Mouse (Mus musculus): ENCODE results near the gene Mturn. TPM values are rescaled to one million over a fixed set of nuclear protein-coding genes. Genes with fewer than 3 reads are reported as not detected.
A peak's percentile ranks its signal among the peaks of the same experiment; 100 is the strongest.

Mturn gene
- polyA plus RNA-seq, 1 experiment from 2014 or later, result 3.7 TPM

DNA sequence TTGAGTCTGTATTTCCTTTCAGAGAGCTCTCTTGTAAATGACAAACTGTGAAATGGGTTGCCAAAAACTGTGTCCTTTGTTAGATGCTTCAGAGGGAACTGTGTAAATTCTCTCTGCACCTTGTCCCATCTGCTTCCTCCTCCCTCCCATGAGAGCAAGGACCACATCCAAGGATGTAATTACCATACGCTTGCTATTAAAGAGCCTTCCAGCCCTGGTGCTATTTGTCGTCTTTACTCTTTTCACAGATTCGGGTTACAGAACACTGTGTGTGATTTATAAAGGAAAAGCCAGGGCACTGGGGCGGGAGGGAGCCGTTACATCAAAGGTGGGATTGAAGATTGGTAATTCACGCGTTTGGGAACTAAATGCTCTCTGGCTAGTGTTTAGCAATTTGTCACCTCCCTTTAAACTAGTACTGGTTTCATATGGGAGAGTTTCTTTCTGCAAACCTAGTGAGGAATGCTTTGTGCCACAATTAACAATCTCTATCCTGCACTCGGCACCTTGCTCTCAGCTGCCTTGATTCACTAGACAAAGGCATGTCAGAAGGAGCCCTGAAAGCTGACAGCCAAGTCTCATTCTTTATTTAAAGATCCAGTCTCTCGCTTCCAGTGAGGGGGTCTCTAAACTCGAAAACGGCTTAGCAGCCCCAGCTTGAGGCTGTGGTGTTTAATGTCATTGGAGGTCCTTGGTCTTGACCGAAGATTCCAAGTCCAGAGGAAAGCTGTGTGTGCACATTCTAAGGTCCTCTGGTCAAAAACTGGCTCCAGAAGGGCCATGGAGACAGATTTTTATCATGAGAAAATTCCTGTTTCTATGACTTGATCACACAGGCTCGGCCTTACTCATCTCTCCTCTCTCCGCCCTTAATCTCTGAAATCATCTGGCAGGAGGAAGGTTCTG is 22.5 kb downstream of the Mturn start:
- WGBS (ENCODE audit: insufficient replicate concordance), result 23% methylated on average over 14 of the region's 14 CpGs
- no peak for ATAC-seq (replicated peaks; ENCODE audit: insufficient number of reproducible peaks, low FRiP score, low TSS enrichment)
- Histone ChIP-seq H3K9me3 (replicated peaks; ENCODE audit: control insufficient read depth, low read length) (no peaks in the 10 kb centered on the region), H3K36me3 (ENCODE audit: control insufficient read depth, insufficient read depth, low read length) (no peaks in the 10 kb centered on the region), H3K4me3 (ENCODE audit: low read depth, low read length) (no peak overlapping the region), H3K27ac (ENCODE audit: low read depth, low read length) (no peak overlapping the region), H3K4me2 (no peak overlapping the region), H3K27me3 (ENCODE audit: control insufficient read depth, insufficient read depth, low read length) (peaks cover 24% of the 10 kb centered on the region), H3K9ac (ENCODE audit: low read depth, low read length) (no peak overlapping the region), H3K4me1 (ENCODE audit: control insufficient read depth, insufficient read depth, low read length) (peaks cover 6% of the 10 kb centered on the region; the same call in 1 of the 2 replicates)

GRCm38 (mm10) chr6:54704539-54704845 is 23.1 kb downstream of the Mturn start:
- Histone ChIP-seq H3K27me3 (ENCODE audit: control insufficient read depth, insufficient read depth, low read length) (peaks cover 24% of the 10 kb centered on the region), H3K4me3 (ENCODE audit: low read depth, low read length) (no peak overlapping the region), H3K9me3 (replicated peaks; ENCODE audit: control insufficient read depth, low read length) (no peaks in the 10 kb centered on the region), H3K4me2 (no peak overlapping the region), H3K9ac (ENCODE audit: low read depth, low read length) (no peak overlapping the region), H3K4me1 (ENCODE audit: control insufficient read depth, insufficient read depth, low read length) (peaks cover 6% of the 10 kb centered on the region; the same call in 1 of the 2 replicates), H3K36me3 (ENCODE audit: control insufficient read depth, insufficient read depth, low read length) (no peaks in the 10 kb centered on the region), H3K27ac (ENCODE audit: low read depth, low read length) (no peak overlapping the region)
- 35% methylated on average over 6 of the region's 6 CpGs for WGBS (ENCODE audit: insufficient replicate concordance)
- no peak for ATAC-seq (replicated peaks; ENCODE audit: insufficient number of reproducible peaks, low FRiP score, low TSS enrichment)

DNA sequence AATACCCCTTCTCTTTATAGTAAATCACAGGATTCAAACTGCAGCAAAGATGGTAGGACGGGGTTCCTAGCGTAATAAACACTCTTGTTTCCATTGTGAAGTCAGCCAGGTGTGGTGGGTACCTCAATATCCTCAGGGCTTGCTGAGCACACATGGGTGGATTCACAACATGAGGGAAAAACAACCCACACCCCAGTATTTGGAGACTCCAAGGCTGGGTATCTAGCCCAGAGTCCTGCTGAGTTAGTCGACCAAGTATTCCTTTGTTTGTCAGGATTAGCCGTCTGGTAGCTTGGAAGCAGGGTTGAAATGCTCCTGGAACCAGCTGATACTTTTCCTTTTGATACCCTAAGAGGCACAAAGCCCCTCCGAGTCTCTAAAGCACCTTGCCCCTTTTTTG is 23.4 kb downstream of the Mturn start:
- Histone ChIP-seq H3K4me1 (ENCODE audit: control insufficient read depth, insufficient read depth, low read length) (peaks cover 6% of the 10 kb centered on the region; the same call in 1 of the 2 replicates), H3K36me3 (ENCODE audit: control insufficient read depth, insufficient read depth, low read length) (no peaks in the 10 kb centered on the region), H3K4me2 (no peak overlapping the region), H3K27me3 (ENCODE audit: control insufficient read depth, insufficient read depth, low read length) (peaks cover 24% of the 10 kb centered on the region), H3K27ac (ENCODE audit: low read depth, low read length) (no peak overlapping the region), H3K9ac (ENCODE audit: low read depth, low read length) (no peak overlapping the region), H3K9me3 (replicated peaks; ENCODE audit: control insufficient read depth, low read length) (no peaks in the 10 kb centered on the region), H3K4me3 (ENCODE audit: low read depth, low read length) (no peak overlapping the region)
- no peak for ATAC-seq (replicated peaks; ENCODE audit: insufficient number of reproducible peaks, low FRiP score, low TSS enrichment)
- WGBS (ENCODE audit: insufficient replicate concordance), result 31% methylated on average over 5 of the region's 5 CpGs

- ATAC-seq (replicated peaks; ENCODE audit: insufficient number of reproducible peaks, low FRiP score, low TSS enrichment), result peak; percentile 55
- H3K4me2 ChIP-seq, result peak overlapping the region; percentile 65
Observed at GRCm38 (mm10) chr6:54705387-54705909, 24.0 kb downstream of the Mturn start.

GRCm38 (mm10) chr6:54706099-54706498 is 24.7 kb downstream of the Mturn start:
- ATAC-seq (replicated peaks; ENCODE audit: insufficient number of reproducible peaks, low FRiP score, low TSS enrichment), result no peak
- Histone ChIP-seq H3K9me3 (replicated peaks; ENCODE audit: control insufficient read depth, low read length) (no peaks in the 10 kb centered on the region), H3K4me1 (ENCODE audit: control insufficient read depth, insufficient read depth, low read length) (peaks cover 6% of the 10 kb centered on the region; the same call in 1 of the 2 replicates), H3K27me3 (ENCODE audit: control insufficient read depth, insufficient read depth, low read length) (peaks cover 23% of the 10 kb centered on the region), H3K4me2 (no peak overlapping the region), H3K9ac (ENCODE audit: low read depth, low read length) (no peak overlapping the region), H3K27ac (ENCODE audit: low read depth, low read length) (no peak overlapping the region), H3K36me3 (ENCODE audit: control insufficient read depth, insufficient read depth, low read length) (no peaks in the 10 kb centered on the region), H3K4me3 (ENCODE audit: low read depth, low read length) (no peak overlapping the region)
- WGBS (ENCODE audit: insufficient replicate concordance), result 64% methylated on average over 2 of the region's 2 CpGs

More at GRCm38 (mm10) chr6:54705387-54705909, 24.0 kb downstream of the Mturn start:
- H3K9me3 ChIP-seq (replicated peaks; ENCODE audit: control insufficient read depth, low read length), result no peaks in the 10 kb centered on the region
- H3K4me3 ChIP-seq (ENCODE audit: low read depth, low read length), result 0 out of 2 replicates have a peak overlapping the region, but pooled peaks have one; percentile 25
- no peak overlapping the region for H3K27ac ChIP-seq (ENCODE audit: low read depth, low read length)
- peaks cover 6% of the 10 kb centered on the region; the same call in 1 of the 2 replicates for H3K4me1 ChIP-seq (ENCODE audit: control insufficient read depth, insufficient read depth, low read length)
- H3K36me3 ChIP-seq (ENCODE audit: control insufficient read depth, insufficient read depth, low read length), result no peaks in the 10 kb centered on the region
- no peak overlapping the region for H3K9ac ChIP-seq (ENCODE audit: low read depth, low read length)
- 15% methylated on average over 11 of the region's 11 CpGs for WGBS (ENCODE audit: insufficient replicate concordance)
- peaks cover 24% of the 10 kb centered on the region for H3K27me3 ChIP-seq (ENCODE audit: control insufficient read depth, insufficient read depth, low read length)

GRCm38 (mm10) chr6:54706611-54707172 is 25.3 kb downstream of the Mturn start:
- 61% methylated on average over 3 of the region's 3 CpGs for WGBS (ENCODE audit: insufficient replicate concordance)
- Histone ChIP-seq H3K36me3 (ENCODE audit: control insufficient read depth, insufficient read depth, low read length) (no peaks in the 10 kb centered on the region), H3K9me3 (replicated peaks; ENCODE audit: control insufficient read depth, low read length) (no peaks in the 10 kb centered on the region), H3K27me3 (ENCODE audit: control insufficient read depth, insufficient read depth, low read length) (peaks cover 22% of the 10 kb centered on the region), H3K4me2 (no peak overlapping the region), H3K9ac (ENCODE audit: low read depth, low read length) (no peak overlapping the region), H3K27ac (ENCODE audit: low read depth, low read length) (no peak overlapping the region), H3K4me3 (ENCODE audit: low read depth, low read length) (no peak overlapping the region), H3K4me1 (ENCODE audit: control insufficient read depth, insufficient read depth, low read length) (peaks cover 6% of the 10 kb centered on the region; the same call in 1 of the 2 replicates)
- no peak for ATAC-seq (replicated peaks; ENCODE audit: insufficient number of reproducible peaks, low FRiP score, low TSS enrichment)

DNA sequence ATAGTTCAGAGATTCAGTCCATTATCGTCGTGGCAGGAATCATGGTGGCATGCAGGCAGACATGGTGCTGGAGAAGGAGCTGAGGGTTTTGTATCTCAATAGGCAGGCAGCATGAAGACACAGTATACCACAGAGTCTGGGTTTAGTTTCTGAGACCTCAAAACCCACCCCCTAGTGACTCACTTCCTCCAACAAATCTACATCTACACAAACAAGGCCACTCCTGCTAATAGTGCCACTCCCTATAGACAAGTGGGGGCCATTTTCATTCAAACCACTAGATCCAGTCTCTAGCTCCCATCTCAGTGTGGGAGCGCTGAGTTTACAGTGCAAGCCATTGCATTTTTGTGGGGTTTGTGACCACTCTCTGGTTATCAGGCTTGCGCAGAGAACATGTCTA is 27.2 kb downstream of the Mturn start:
- Histone ChIP-seq H3K4me2 (no peak overlapping the region), H3K36me3 (ENCODE audit: control insufficient read depth, insufficient read depth, low read length) (no peaks in the 10 kb centered on the region), H3K9ac (ENCODE audit: low read depth, low read length) (no peak overlapping the region), H3K27me3 (ENCODE audit: control insufficient read depth, insufficient read depth, low read length) (peaks cover 11% of the 10 kb centered on the region), H3K9me3 (replicated peaks; ENCODE audit: control insufficient read depth, low read length) (no peaks in the 10 kb centered on the region), H3K27ac (ENCODE audit: low read depth, low read length) (no peak overlapping the region), H3K4me1 (ENCODE audit: control insufficient read depth, insufficient read depth, low read length) (peaks cover 6% of the 10 kb centered on the region; the same call in 1 of the 2 replicates), H3K4me3 (ENCODE audit: low read depth, low read length) (no peak overlapping the region)
- ATAC-seq (replicated peaks; ENCODE audit: insufficient number of reproducible peaks, low FRiP score, low TSS enrichment), result no peak
- 89% methylated on average over 4 of the region's 4 CpGs for WGBS (ENCODE audit: insufficient replicate concordance)

DNA sequence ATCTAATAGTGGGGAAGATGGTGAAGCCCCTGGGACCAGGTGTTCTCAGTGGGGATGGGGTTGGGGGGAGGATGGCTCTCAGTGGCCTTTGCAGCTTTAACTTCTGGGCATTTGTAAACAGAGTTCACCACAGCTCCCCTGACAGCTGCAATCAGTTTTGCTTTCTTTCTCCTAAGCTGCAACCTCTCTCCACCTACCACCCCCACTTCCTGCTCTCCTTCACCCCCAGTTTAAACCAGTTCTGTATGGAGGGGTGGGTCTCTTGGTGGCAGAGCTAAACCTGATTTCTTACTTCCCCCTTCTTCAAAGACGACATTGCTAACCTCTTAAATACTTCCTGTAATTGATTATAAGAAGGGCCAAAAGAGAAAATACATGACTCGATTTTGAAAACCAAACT is 34.3 kb downstream of the Mturn start:
- 32% methylated on average over 2 of the region's 2 CpGs for WGBS (ENCODE audit: insufficient replicate concordance)
- Histone ChIP-seq H3K27ac (ENCODE audit: low read depth, low read length) (no peak overlapping the region), H3K4me2 (no peak overlapping the region), H3K4me3 (ENCODE audit: low read depth, low read length) (no peak overlapping the region), H3K36me3 (ENCODE audit: control insufficient read depth, insufficient read depth, low read length) (no peaks in the 10 kb centered on the region), H3K27me3 (ENCODE audit: control insufficient read depth, insufficient read depth, low read length) (no peaks in the 10 kb centered on the region), H3K4me1 (ENCODE audit: control insufficient read depth, insufficient read depth, low read length) (no peaks in the 10 kb centered on the region), H3K9me3 (replicated peaks; ENCODE audit: control insufficient read depth, low read length) (no peaks in the 10 kb centered on the region), H3K9ac (ENCODE audit: low read depth, low read length) (no peak overlapping the region)
- no peak for ATAC-seq (replicated peaks; ENCODE audit: insufficient number of reproducible peaks, low FRiP score, low TSS enrichment)

Measured in heart, embryonic 11.5 days (tissue).